Mouse (Mus musculus): ENCODE results near the gene Dlg3. TPM values are rescaled to one million over a fixed set of nuclear protein-coding genes. Genes with fewer than 3 reads are reported as not detected.

Gene Dlg3
- 3.0 and 3.1 TPM in 2 replicates for polyA plus RNA-seq (2012; rRNA removed)

DNA sequence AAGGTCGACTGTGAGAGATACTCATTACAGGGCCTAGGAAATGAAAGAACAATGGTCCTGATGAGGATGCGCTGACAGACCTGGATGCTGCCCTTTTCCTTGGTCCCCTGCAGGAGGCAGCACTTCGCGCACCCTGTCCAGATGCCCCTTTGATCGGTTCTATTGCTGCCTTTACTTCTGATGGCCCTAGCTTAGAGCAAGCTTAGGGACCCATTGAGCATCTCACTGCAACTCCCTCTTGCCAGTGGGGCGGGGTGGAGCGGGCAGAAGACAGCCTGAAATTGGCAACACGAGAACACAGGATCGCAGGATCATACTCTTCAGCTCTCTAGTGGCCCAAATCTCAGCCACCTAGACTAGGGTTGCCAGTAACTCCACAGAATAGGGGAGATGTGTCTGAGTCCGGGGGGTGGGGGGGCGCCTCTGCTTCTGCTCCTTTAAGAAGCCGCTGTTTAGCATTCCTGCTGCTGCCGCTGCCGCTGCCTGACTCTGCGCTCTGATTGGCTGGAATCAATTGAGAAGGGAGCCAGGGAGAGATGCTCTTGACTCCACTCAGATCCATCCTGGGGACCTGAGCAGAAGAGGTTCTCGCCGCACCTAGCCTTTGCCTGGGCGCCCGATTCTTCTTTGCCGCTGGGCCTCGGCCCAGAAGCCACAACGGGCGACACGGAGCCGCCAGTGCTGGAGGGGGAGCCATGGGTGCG is at the start of gene Dlg3:
Dlg3 (plus strand) TSS at position 542 of the 704 bp plus-strand sequence.
- Histone ChIP-seq H3K27ac (ENCODE audit: insufficient read depth, low read length) (no peak within 1 kb of the TSS), H3K36me3 (ENCODE audit: control insufficient read depth, insufficient read depth, low read length) (no peaks in the 10 kb centered on the region), H3K4me3 (ENCODE audit: extremely low read depth, insufficient read depth, insufficient read length) (peak within 1 kb of the TSS; percentile 44), H3K4me1 (ENCODE audit: control insufficient read depth, insufficient read depth, insufficient read length) (no peaks in the 10 kb centered on the region; the same call in 1 of the 2 replicates), H3K27me3 (ENCODE audit: control insufficient read depth, insufficient read depth, low read length) (peaks cover 5% of the 10 kb centered on the region; the same call in 1 of the 2 replicates)
- TF ChIP-seq POLR2A (IDR thresholded peaks at IDR 0.05; ENCODE audit: low read depth, low read length) (no peak), CTCF (IDR thresholded peaks at IDR 0.05; ENCODE audit: extremely low read depth, insufficient read depth, insufficient read length, insufficient replicate concordance) (peak; percentile 9; the same call in 1 of the 2 replicates)
- DNase-seq (ENCODE audit: low read depth in 1 of 2, low spot score in 2 of 2): no peak
- WGBS: 17% methylated on average over 25 of the region's 26 CpGs

DNA sequence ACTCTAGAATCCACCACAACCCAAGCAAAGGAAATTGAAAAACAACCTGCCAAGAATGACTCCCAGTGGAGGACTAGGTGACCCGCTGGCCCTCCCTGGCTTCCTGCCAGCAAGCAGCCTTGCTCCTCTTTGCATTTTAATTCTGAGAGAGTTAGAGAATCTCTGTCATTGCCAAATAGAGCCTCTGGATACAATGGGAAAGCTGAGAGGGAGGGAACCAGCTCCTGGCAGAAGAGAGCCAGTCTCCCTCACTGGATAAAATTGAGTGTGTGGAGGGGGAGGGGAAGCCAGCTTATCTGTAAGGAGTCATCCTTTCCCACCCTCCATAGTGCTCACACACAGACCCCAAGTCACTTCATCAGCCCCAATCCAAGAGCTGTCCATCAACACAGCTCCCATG is 38.6 kb upstream of the Dlg3 start:
- no peak for DNase-seq (ENCODE audit: low read depth in 1 of 2, low spot score in 2 of 2)
- TF ChIP-seq POLR2A (IDR thresholded peaks at IDR 0.05; ENCODE audit: low read depth, low read length) (no peak), CTCF (IDR thresholded peaks at IDR 0.05; ENCODE audit: extremely low read depth, insufficient read depth, insufficient read length, insufficient replicate concordance) (no peak)
- Histone ChIP-seq H3K27me3 (ENCODE audit: control insufficient read depth, insufficient read depth, low read length) (no peaks in the 10 kb centered on the region), H3K4me3 (ENCODE audit: extremely low read depth, insufficient read depth, insufficient read length) (no peak overlapping the region), H3K36me3 (ENCODE audit: control insufficient read depth, insufficient read depth, low read length) (no peaks in the 10 kb centered on the region), H3K4me1 (ENCODE audit: control insufficient read depth, insufficient read depth, insufficient read length) (no peaks in the 10 kb centered on the region), H3K27ac (ENCODE audit: insufficient read depth, low read length) (no peak overlapping the region)
- 50% methylated on average over 1 of the region's 1 CpGs for WGBS

DNA sequence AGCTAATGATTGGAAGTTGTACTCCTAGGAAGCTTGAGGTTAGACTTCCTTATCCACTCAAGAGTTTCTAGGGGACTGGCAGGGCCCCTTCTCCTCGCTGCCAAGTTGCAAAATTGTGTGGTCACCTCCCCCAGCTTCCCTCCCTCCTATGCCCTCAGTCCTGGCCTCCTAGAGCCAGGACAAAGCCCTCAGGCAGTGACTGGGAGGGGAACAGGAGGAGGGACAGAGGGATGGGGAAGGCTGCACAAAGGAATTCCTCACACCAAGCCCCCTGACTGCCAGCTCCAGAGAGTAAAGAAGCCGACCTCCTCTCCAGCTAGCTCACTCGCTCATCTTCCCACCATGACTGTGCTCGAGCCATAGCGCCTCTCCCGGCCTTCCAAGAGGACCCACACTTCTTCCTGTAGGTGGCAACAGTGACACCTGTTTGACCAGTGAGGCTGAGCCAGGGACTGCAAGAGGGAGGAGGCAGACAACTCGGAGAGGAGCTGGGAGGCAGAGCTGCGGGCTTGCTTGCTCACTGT is 37.8 kb upstream of the Dlg3 start, which contains the start of gene Gdpd2:
Gdpd2 (plus strand) TSS at position 209 of the 524 bp plus-strand sequence.
- no peak within 1 kb of the TSS; the same call in 1 of the 2 replicates for H3K27ac ChIP-seq (ENCODE audit: insufficient read depth, low read length)
- no peaks in the 10 kb centered on the region for H3K36me3 ChIP-seq (ENCODE audit: control insufficient read depth, insufficient read depth, low read length)
- peak within 1 kb of the TSS; percentile 18; the same call in 1 of the 2 replicates for H3K4me3 ChIP-seq (ENCODE audit: extremely low read depth, insufficient read depth, insufficient read length)
- no peaks in the 10 kb centered on the region for H3K27me3 ChIP-seq (ENCODE audit: control insufficient read depth, insufficient read depth, low read length)
- H3K4me1 ChIP-seq (ENCODE audit: control insufficient read depth, insufficient read depth, insufficient read length): no peaks in the 10 kb centered on the region
- DNase-seq (ENCODE audit: low read depth in 1 of 2, low spot score in 2 of 2): no peak
- no peak for TF ChIP-seq CTCF (IDR thresholded peaks at IDR 0.05; ENCODE audit: extremely low read depth, insufficient read depth, insufficient read length, insufficient replicate concordance)
- no peak for TF ChIP-seq POLR2A (IDR thresholded peaks at IDR 0.05; ENCODE audit: low read depth, low read length)
- WGBS: 24% methylated on average over 8 of the region's 8 CpGs

DNA sequence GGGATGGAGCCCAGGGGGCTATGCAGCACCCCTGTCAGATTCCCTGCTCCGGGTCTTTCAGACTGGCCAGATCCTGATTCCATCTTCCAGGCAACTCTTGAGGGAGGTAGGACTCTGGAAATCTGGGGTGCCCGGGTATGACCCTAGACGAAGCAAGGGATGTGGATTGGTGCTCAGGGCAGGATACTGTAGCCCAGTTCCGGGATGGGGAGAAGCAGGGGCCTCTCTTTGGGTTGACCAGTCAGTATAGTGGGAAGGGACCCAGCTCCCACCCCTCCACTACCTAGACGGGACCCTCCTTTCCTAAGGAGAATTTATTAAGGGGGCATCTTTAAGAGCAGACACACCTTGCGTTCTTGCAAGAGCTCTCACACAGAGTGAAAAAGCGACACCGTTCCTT is 37.3 kb upstream of the Dlg3 start:
- H3K36me3 ChIP-seq (ENCODE audit: control insufficient read depth, insufficient read depth, low read length): no peaks in the 10 kb centered on the region
- H3K27ac ChIP-seq (ENCODE audit: insufficient read depth, low read length): no peak overlapping the region
- TF ChIP-seq POLR2A (IDR thresholded peaks at IDR 0.05; ENCODE audit: low read depth, low read length) (no peak), CTCF (IDR thresholded peaks at IDR 0.05; ENCODE audit: extremely low read depth, insufficient read depth, insufficient read length, insufficient replicate concordance) (no peak)
- no peaks in the 10 kb centered on the region for H3K27me3 ChIP-seq (ENCODE audit: control insufficient read depth, insufficient read depth, low read length)
- peak overlapping the region; percentile 18; the same call in 1 of the 2 replicates for H3K4me3 ChIP-seq (ENCODE audit: extremely low read depth, insufficient read depth, insufficient read length)
- no peak for DNase-seq (ENCODE audit: low read depth in 1 of 2, low spot score in 2 of 2)
- H3K4me1 ChIP-seq (ENCODE audit: control insufficient read depth, insufficient read depth, insufficient read length): no peaks in the 10 kb centered on the region
- 58% methylated on average over 8 of the region's 8 CpGs for WGBS

DNA sequence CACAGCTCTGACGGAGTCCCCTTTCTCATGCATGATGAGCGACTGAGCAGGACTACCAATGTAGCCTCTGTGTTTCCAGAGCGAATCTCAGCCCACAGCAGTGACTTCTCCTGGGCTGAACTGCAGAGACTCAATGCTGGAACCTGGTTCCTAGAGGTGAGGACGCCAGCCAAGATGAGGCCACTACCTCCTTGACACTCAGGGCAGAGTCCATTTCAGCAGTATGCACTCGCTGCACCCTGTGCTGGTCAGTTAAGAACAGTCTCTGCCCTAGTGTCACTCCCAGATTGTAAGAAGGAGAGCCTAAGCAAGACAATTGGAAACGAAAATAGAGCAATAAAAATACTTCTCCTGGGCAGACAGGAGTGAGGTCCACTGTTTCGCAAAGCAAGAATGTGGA is 33.2 kb upstream of the Dlg3 start:
- no peaks in the 10 kb centered on the region for H3K36me3 ChIP-seq (ENCODE audit: control insufficient read depth, insufficient read depth, low read length)
- H3K4me3 ChIP-seq (ENCODE audit: extremely low read depth, insufficient read depth, insufficient read length): no peak overlapping the region
- no peak for DNase-seq (ENCODE audit: low read depth in 1 of 2, low spot score in 2 of 2)
- H3K27ac ChIP-seq (ENCODE audit: insufficient read depth, low read length): no peak overlapping the region
- TF ChIP-seq POLR2A (IDR thresholded peaks at IDR 0.05; ENCODE audit: low read depth, low read length) (no peak), CTCF (IDR thresholded peaks at IDR 0.05; ENCODE audit: extremely low read depth, insufficient read depth, insufficient read length, insufficient replicate concordance) (no peak)
- H3K4me1 ChIP-seq (ENCODE audit: control insufficient read depth, insufficient read depth, insufficient read length): no peaks in the 10 kb centered on the region
- H3K27me3 ChIP-seq (ENCODE audit: control insufficient read depth, insufficient read depth, low read length): no peaks in the 10 kb centered on the region
- 71% methylated on average over 7 of the region's 7 CpGs for WGBS

DNA sequence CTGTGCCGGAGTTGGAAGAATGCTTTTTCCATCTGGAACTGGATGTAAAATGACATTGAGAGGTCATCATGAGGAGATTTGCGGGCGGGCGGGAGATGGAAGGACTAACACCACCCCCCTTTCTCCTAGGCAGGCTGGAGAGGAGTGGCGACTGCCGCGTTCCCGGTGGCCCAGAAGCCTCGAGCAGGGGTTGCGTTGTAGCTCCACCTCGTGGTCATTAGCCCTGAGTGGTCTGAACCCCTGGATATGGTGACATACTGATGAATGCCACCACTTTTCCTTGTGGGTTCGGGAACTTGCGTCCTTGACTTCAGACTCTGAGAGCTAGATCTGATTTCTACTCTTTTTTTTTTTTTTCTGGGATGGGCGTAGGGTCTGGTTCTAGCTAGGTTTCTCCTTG is 28.6 kb upstream of the Dlg3 start:
- Histone ChIP-seq H3K27ac (ENCODE audit: insufficient read depth, low read length) (no peak overlapping the region), H3K27me3 (ENCODE audit: control insufficient read depth, insufficient read depth, low read length) (no peaks in the 10 kb centered on the region), H3K4me3 (ENCODE audit: extremely low read depth, insufficient read depth, insufficient read length) (no peak overlapping the region), H3K36me3 (ENCODE audit: control insufficient read depth, insufficient read depth, low read length) (no peaks in the 10 kb centered on the region), H3K4me1 (ENCODE audit: control insufficient read depth, insufficient read depth, insufficient read length) (no peaks in the 10 kb centered on the region)
- 26% methylated on average over 14 of the region's 14 CpGs for WGBS
- DNase-seq (ENCODE audit: low read depth in 1 of 2, low spot score in 2 of 2): peak in 1 of 2 experiments; percentile 7
- TF ChIP-seq CTCF (IDR thresholded peaks at IDR 0.05; ENCODE audit: extremely low read depth, insufficient read depth, insufficient read length, insufficient replicate concordance) (no peak), POLR2A (IDR thresholded peaks at IDR 0.05; ENCODE audit: low read depth, low read length) (no peak)

DNA sequence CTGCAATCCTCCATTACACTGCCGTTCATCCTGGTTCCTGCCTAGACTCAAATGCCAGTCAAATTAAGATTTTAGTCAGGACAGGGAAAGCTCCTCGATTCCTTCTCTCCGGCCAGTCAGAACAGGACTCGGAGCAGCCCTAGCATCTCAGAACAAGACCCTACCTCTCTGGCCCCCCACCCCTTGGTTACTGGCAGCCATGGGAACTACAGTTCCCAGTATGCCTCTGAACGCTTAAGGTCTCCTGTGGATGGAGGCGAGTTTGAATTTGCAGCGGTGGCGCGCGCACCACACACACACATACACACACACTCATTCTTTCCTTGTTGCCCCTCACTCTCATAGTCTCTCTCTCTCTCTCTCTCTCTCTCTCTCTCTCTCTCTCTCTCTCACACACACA is 28.1 kb upstream of the Dlg3 start:
- Histone ChIP-seq H3K4me3 (ENCODE audit: extremely low read depth, insufficient read depth, insufficient read length) (no peak overlapping the region), H3K4me1 (ENCODE audit: control insufficient read depth, insufficient read depth, insufficient read length) (no peaks in the 10 kb centered on the region), H3K27me3 (ENCODE audit: control insufficient read depth, insufficient read depth, low read length) (no peaks in the 10 kb centered on the region), H3K27ac (ENCODE audit: insufficient read depth, low read length) (no peak overlapping the region), H3K36me3 (ENCODE audit: control insufficient read depth, insufficient read depth, low read length) (no peaks in the 10 kb centered on the region)
- no peak for DNase-seq (ENCODE audit: low read depth in 1 of 2, low spot score in 2 of 2)
- 32% methylated on average over 10 of the region's 10 CpGs for WGBS
- TF ChIP-seq POLR2A (IDR thresholded peaks at IDR 0.05; ENCODE audit: low read depth, low read length) (no peak), CTCF (IDR thresholded peaks at IDR 0.05; ENCODE audit: extremely low read depth, insufficient read depth, insufficient read length, insufficient replicate concordance) (no peak)

All from spleen, adult 2 months (tissue).